Mouse (Mus musculus): ENCODE results near the gene Gm10153. TPM values are rescaled to one million over a fixed set of nuclear protein-coding genes. Genes with fewer than 3 reads are reported as not detected.
"Not testable (repeated sequence)": the region's sequence is repeated elsewhere in the genome, so short reads cannot be mapped to it uniquely, and the experiment has no call there.

Gene Gm10153
- total RNA-seq, 2 experiments from 2014 or later: not detected

DNA sequence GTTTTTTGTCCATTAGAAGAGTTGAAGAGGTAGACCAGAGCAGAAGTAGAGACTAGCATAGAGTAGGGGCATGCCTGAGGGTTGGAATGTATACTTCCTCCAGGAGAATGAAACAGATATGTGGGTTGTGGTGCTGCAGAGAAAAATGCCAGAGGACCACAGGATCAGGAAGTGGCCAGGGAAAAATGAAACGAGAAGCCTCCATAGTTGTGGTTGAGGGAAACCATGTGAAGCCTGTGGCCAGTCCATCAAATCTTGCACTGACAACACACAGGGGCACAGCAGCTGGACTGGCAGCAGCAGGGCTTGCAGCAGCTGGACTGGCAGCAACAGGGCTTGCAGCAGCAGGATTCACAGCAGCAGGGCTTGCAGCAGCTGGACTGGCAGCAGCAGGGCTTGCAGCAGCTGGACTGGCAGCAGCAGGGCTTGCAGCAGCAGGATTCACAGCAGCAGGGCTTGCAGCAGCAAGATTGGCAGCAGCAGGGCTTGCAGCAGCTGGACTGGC is 46.6 kb downstream of the Gm10153 start:
- DNase-seq: not testable (repeated sequence)

DNA sequence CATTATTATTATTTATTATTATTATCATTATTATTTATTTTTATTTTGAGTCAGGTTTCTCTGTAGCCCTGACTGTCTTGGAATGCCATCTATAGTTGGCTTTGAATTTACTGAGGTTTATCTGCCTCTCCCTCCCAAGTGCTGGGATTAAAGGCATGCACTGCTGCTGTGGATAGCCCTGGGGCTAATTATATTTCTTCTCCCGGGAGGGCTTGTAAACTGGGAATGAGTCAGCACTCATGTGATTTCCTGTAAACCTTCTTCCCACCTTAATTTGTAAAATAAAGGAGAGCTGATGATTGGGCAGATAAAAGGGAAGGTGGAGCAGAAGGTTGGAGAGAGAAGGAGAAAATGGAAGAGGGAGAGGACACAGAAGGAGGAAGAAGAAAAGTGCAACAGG is 49.5 kb downstream of the Gm10153 start:
- no peak for DNase-seq

Other genes starting within 250 kb of the Gm10153 start
- gene Brsk2, start 240.6 kb downstream of the Gm10153 start, total RNA-seq (2021): under 1 TPM; 0.11 to 0.26 TPM
- 10 to 100 TPM; 37.8 to 42.9 TPM for gene Mob2, start 129.3 kb downstream of the Gm10153 start, total RNA-seq (2021)
- gene Dusp8, start 94.5 kb downstream of the Gm10153 start, total RNA-seq (2021): 10 to 100 TPM; 16.8 to 46.3 TPM
- gene Gm45618, start 69.7 kb downstream of the Gm10153 start, total RNA-seq (2021): not detected
- not detected for gene Gm39115, start 54.4 kb downstream of the Gm10153 start, total RNA-seq (2021)
- gene Gm45337, start 45.8 kb downstream of the Gm10153 start, total RNA-seq (2021): not detected
- not detected for gene Gm29735, start 33.3 kb downstream of the Gm10153 start, total RNA-seq (2021)
- gene Gm4553, start 24.6 kb downstream of the Gm10153 start, total RNA-seq (2021): not detected
- not detected for gene Krtap5-2, start 14.4 kb downstream of the Gm10153 start, total RNA-seq (2021)
- gene Krtap5-3, start 11.0 kb upstream of the Gm10153 start, total RNA-seq (2021): not detected
- gene Gm7579, start 21.5 kb upstream of the Gm10153 start, total RNA-seq (2021): not detected
- not detected for gene Krtap5-5, start 39.6 kb upstream of the Gm10153 start, total RNA-seq (2021)
- gene Gm40460, start 50.7 kb upstream of the Gm10153 start, total RNA-seq (2021): not detected
- gene Gm2431, start 68.0 kb upstream of the Gm10153 start, total RNA-seq (2021): not detected
- gene Gm4559, start 84.0 kb upstream of the Gm10153 start, total RNA-seq (2021): not detected
- gene Krtap5-1, start 106.7 kb upstream of the Gm10153 start, total RNA-seq (2021): not detected
- gene Krtap5-4, start 113.2 kb upstream of the Gm10153 start, total RNA-seq (2021): not detected
- gene Ifitm10, start 183.4 kb upstream of the Gm10153 start, total RNA-seq (2021): 1 to 10 TPM; 3.3 to 4.2 TPM
- gene Gm49369, start 192.3 kb upstream of the Gm10153 start, total RNA-seq (2021): 1 to 10 TPM; 4.0 to 5.6 TPM
- gene Ctsd, start 197.6 kb upstream of the Gm10153 start, total RNA-seq (2021): 100 to 1,000 TPM; 317 to 434 TPM
- not detected for gene Syt8, start 244.5 kb upstream of the Gm10153 start, total RNA-seq (2021)